Comparison of ENCODE assay signal across 8 mouse cellular contexts in genomic region chr13:21259677-21260113, GRCm38 (mm10). TPM values are rescaled to one million over a fixed set of nuclear protein-coding genes. Genes with fewer than 3 reads are reported as not detected.
DNase-seq lines count a peak whose midpoint lies in the region; ATAC-seq lines count a peak whose summit lies in the region.

No protein-coding gene starts in this region.

- intact Hi-C loops in heart, postnatal 14 days (cut with DNase I) = no loop called here

- peak; percentile 20 to 50 for DNase-seq in heart, adult 18-20 months
- no peak for DNase-seq in heart, postnatal 14 days
- peak; percentile 37 for DNase-seq in adrenal gland, postnatal 10 days
- peak; percentile 85 for DNase-seq in embryonic facial prominence, embryonic 10.5 days (ENCODE audit: low spot score)
- peak; percentile 92 for DNase-seq in hindbrain, embryonic 14.5 days (ENCODE audit: low spot score)
- peak; percentile 75 for DNase-seq in liver
- peak; percentile 58 for DNase-seq in right cerebral cortex, adult 18-20 months
- DNase-seq in urinary bladder, postnatal 36 days (ENCODE audit: low spot score in 2 of 2) = no peak

- peaks cover 12% of the 10 kb centered on the region for H3K4me1 ChIP-seq in embryonic facial prominence, embryonic 10.5 days
- H3K4me1 ChIP-seq in hindbrain, embryonic 14.5 days (replicated peaks; ENCODE audit: control insufficient read depth, insufficient read depth, low read length) = 0 out of 2 replicates have a peak, but pooled peaks cover 3% of the 10 kb centered on the region

- H3K4me2 ChIP-seq in hindbrain, embryonic 14.5 days (replicated peaks) = peak overlapping the region; percentile 56

- H3K36me3 ChIP-seq in embryonic facial prominence, embryonic 10.5 days (replicated peaks) = no peaks in the 10 kb centered on the region
- no peaks in the 10 kb centered on the region for H3K36me3 ChIP-seq in hindbrain, embryonic 14.5 days (replicated peaks; ENCODE audit: control insufficient read depth, insufficient read depth)

- H3K9me3 ChIP-seq in embryonic facial prominence, embryonic 10.5 days = no peaks in the 10 kb centered on the region
- H3K9me3 ChIP-seq in hindbrain, embryonic 14.5 days (ENCODE audit: control insufficient read depth, low read length) = no peaks in the 10 kb centered on the region

- peak; percentile 91 for ATAC-seq in hindbrain, embryonic 14.5 days (ENCODE audit: low FRiP score)

- H3K27ac ChIP-seq in embryonic facial prominence, embryonic 10.5 days (replicated peaks) = peak overlapping the region; percentile 65
- H3K27ac ChIP-seq in hindbrain, embryonic 14.5 days = no peak overlapping the region

- peaks cover 57% of the 10 kb centered on the region for H3K27me3 ChIP-seq in embryonic facial prominence, embryonic 10.5 days (replicated peaks; ENCODE audit: low read depth, poor library complexity, severe bottlenecking)
- peaks cover 44% of the 10 kb centered on the region for H3K27me3 ChIP-seq in hindbrain, embryonic 14.5 days (ENCODE audit: control insufficient read depth, insufficient read depth, low read length)

- peak overlapping the region; percentile 62 for H3K4me3 ChIP-seq in embryonic facial prominence, embryonic 10.5 days
- H3K4me3 ChIP-seq in hindbrain, embryonic 14.5 days (replicated peaks; ENCODE audit: low read length) = peak overlapping the region; percentile 44

- H3K9ac ChIP-seq in hindbrain, embryonic 14.5 days = peak overlapping the region; percentile 56

- WGBS in embryonic facial prominence, embryonic 10.5 days = under 1% methylated on average over 18 of the region's 18 CpGs
- under 1% methylated on average over 18 of the region's 18 CpGs for WGBS in hindbrain, embryonic 14.5 days

RNA-seq across cellular contexts. Expression of gene Gpx5, which starts 32.8 kb away (rescaled TPM):
- not detected for total RNA-seq in heart, adult 18-20 months (2021)
- total RNA-seq in heart, postnatal 14 days (2021) = not detected
- not detected for total RNA-seq in adrenal gland, postnatal 10 days (2021)
- polyA plus RNA-seq in embryonic facial prominence, embryonic 10.5 days (2016; fragmentation: Nextera tagmentation; extraction: Ambion mirVana) = not detected in 2 replicates
- not detected in 2 replicates for polyA plus RNA-seq in hindbrain, embryonic 14.5 days (2014; fragmentation: Nextera tagmentation; extraction: Ambion mirVana)

RNA-seq across cellular contexts. Expression of gene Gpx6, which starts 52.2 kb away (rescaled TPM):
- not detected for total RNA-seq in heart, adult 18-20 months (2021)
- total RNA-seq in heart, postnatal 14 days (2021) = not detected
- under 1 TPM in 1 of 2 experiments, not detected in 1; 0.27 TPM for total RNA-seq in adrenal gland, postnatal 10 days (2021)
- polyA plus RNA-seq in embryonic facial prominence, embryonic 10.5 days (2016; fragmentation: Nextera tagmentation; extraction: Ambion mirVana) = 0.24 and 0.36 TPM in 2 replicates
- 0.15 TPM in 1 of 2 replicates, not detected in the other for polyA plus RNA-seq in hindbrain, embryonic 14.5 days (2014; fragmentation: Nextera tagmentation; extraction: Ambion mirVana)

Comparison
In these comparisons a context has a peak if more than half of its experiments do, and no peak if none do; other contexts are left out.
1. DNase-seq: peak in heart, adult 18-20 months (2 of 2), adrenal gland, postnatal 10 days (single experiment), embryonic facial prominence, embryonic 10.5 days (single experiment), hindbrain, embryonic 14.5 days (single experiment), liver (single experiment) and right cerebral cortex, adult 18-20 months (single experiment); none in heart, postnatal 14 days (0 of 2) and urinary bladder, postnatal 36 days (0 of 2).